Mouse (Mus musculus) gastrocnemius, postnatal 36 days (tissue): ENCODE data around the gene Ripor2. TPM values are rescaled to one million over a fixed set of nuclear protein-coding genes. Genes with fewer than 3 reads are reported as not detected.

Experiments
- DNase-seq, 2 experiments: peaks; one replicate each; pipeline ENCODE4 v3.0.0; 2022
- intact Hi-C: fragments of 180-260 bp; cut with DNase I; formaldehyde crosslinking; loops from one replicate; pipeline ENCODE4 v1.15.1; 2025
- long read RNA-seq, 2 experiments: library from polyadenylated mRNA; stranded (forward); transcript quantifications; one replicate each; pipeline ENCODE4 v2.0.0; 2021
- total RNA-seq, 2 experiments: library from RNA; stranded (reverse); gene quantifications; 2 replicates each; pipeline ENCODE4 v1.2.3; 2021

The Ripor2 gene
- total RNA-seq, result 1 to 10 TPM; 2.5 to 5.4 TPM
- long read RNA-seq, experiment 1, partial matches to known transcripts, result 0 of 2 reads
- long read RNA-seq, experiment 1, other reads (novel, unspliced or antisense), result 2 of 2 reads
- long read RNA-seq, experiment 2, partial matches to known transcripts, result 0 of 2 reads
- long read RNA-seq, experiment 2, other reads (novel, unspliced or antisense), result 2 of 2 reads

DNA sequence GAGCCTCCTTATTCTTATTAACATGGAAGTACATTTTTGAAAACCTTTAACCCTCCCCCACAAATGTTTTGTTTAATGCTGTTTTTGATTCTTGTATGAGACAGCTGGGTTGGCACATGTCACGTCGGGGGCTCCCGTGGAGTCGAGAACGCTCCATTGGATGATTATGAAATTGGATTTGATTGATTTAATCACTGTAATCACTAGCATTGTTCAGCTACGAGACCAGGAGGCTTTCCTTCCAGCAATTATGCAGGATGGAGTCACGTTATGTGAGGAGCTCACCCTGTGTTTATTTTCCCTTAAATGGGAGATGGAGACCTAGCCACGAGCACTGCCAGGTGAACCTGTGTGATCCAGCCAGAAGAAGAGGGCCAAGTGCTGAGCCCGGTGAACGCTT lies at the start of gene Ripor2:
Gene Ripor2 (plus strand): TSS at position 357 of the 400 bp plus-strand sequence.
- no peak for DNase-seq
- intact Hi-C loops, result no loop called here

DNA sequence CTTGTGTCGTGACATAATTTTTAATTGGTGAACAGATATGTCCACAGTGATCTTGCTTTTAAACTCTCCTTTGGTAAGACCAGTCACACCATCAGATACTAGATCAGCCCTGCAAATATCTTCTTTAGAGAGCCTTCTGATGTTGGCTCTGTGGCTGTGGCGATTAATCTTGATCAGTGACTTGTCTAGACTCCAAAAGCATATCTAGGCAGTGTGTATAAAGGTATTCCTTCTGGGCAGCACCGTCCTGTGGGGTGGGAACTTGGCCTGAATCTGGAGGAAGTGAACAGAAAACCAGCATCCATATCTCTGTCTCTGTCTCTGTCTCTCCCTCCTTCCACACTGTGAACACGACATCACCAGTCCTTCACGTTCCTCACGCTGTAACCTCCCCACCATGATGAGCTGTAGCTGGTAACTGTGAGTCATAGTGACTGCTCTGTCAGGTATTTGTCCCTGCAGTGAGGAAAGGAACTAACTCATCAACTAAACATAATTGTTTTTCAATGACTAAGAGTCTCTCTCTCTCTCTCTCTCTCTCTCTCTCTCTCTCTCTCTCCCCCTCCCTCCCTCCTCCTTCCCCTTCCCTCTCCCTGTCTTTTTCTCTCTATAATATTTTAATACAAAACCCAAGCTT lies 45.3 kb upstream of the Ripor2 start:
- intact Hi-C loops, result no loop called here
- no peak for DNase-seq

DNA sequence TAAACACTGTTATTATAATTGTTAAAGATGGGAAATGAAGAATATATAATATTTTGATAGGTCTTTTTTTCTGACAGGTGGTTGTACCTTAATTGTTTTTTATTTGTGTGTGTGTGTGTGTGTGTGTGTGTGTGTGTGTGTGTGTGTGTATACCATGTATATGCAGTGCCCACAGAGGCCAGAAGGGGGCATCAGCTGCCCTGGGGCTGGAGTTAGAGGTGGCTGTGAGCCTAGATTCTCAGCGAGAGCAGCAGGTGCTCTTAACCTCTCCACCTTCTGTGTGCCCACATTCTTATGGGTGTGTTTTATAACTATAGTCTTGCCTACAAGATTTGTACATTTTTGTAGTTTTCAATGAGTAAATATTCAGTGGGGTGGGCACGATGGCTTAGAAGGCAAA lies 44.0 kb upstream of the Ripor2 start:
- DNase-seq, result no peak

DNA sequence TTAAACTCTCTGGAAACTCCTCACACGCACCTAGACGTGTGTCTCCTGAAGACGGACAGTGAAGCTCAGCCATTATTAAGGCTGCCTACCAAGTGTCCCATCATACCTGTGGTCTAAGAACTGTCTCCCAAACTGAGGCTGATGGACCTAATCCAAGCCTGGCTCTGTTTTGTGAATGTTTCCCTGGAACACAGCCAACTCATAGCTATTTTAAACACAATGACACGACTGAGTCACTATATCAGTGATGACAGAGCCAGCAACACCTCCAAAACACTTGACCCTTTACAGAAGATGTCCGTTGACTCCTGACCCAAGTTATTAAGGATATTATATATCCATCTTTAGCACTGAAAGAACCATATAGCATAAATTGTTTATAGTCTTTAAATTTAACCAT lies 43.0 kb upstream of the Ripor2 start:
- DNase-seq, result no peak
- intact Hi-C loops, result no loop called here

More for the DNA sequence above, 44.0 kb upstream of the Ripor2 start:
- intact Hi-C loops, result no loop called here

GRCm38 (mm10) chr13:24545677-24546076 lies 36.3 kb upstream of the Ripor2 start:
- DNase-seq, result no peak
- intact Hi-C loops, result no loop called here

- DNase-seq, result no peak
- intact Hi-C loops, result no loop called here
These were observed 35.1 kb upstream of the Ripor2 start for GRCm38 (mm10) chr13:24546801-24547459.

- no peak for DNase-seq
- intact Hi-C loops, result no loop called here
These were observed 33.1 kb upstream of the Ripor2 start for GRCm38 (mm10) chr13:24548911-24549310.

DNA sequence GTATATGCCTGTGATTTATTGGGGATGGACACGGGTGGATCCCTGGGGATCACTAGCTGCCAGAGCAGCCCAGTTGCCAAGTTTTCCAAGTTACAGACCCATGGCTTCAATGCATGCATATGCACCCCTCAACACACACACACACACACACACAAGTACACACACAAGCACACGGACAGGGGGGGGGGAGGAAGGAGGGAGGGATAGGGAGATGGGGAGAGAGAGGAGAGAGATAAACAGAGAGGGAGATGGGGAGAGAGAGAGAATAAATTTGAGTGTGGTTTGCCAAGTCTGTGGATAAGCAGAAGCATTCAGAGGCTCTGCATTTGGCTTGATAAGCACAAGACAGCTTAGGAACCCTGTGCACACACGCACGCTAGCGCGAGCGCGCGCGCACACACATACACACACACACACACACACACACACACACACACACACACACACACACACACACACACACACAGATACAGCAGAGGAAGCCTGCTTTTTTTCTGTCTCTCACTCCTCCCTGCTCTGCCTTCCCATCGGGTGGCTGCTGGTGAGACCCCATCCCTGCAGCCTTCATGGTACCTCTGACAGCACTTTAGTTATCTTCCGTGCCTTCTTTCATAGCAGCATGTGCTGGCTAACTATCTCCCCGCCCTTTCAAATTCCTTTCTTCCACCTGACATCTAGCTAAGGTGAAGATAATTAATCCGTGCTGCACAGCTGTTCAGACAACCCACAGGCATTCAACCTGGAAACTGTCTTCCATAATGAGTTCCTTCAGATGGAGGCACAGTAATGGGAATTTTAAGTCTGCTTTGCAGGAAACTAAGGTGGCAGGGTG lies 30.7 kb upstream of the Ripor2 start:
- DNase-seq, result no peak
- intact Hi-C loops, result no loop called here

- intact Hi-C loops, result no loop called here
- no peak for DNase-seq
These were observed 29.9 kb upstream of the Ripor2 start for GRCm38 (mm10) chr13:24552039-24552438.

DNA sequence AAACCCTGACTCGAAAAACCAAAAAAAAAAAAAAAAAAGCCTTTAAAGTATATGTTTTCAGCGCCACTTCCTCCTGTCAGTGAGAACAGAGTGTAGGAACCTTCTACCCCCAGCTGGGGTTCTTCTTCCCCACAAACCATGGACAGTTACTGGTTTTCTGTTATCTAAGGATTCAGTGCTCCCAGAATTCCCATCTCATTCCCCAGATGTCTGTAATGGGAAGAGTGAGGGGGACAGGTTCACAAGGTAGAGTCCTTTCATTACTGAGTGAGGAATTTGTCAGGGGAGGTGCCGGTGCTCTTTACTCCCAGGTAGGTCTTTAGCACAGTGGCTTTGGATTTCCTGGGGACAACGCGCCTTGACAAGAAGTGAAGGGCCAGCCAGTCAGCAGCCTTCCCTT lies 20.6 kb upstream of the Ripor2 start:
- intact Hi-C loops, result no loop called here

GRCm38 (mm10) chr13:24564706-24565105 lies 17.3 kb upstream of the Ripor2 start:
- intact Hi-C loops, result no loop called here
- DNase-seq, result no peak

More for the DNA sequence above, 20.6 kb upstream of the Ripor2 start:
- no peak for DNase-seq

DNA sequence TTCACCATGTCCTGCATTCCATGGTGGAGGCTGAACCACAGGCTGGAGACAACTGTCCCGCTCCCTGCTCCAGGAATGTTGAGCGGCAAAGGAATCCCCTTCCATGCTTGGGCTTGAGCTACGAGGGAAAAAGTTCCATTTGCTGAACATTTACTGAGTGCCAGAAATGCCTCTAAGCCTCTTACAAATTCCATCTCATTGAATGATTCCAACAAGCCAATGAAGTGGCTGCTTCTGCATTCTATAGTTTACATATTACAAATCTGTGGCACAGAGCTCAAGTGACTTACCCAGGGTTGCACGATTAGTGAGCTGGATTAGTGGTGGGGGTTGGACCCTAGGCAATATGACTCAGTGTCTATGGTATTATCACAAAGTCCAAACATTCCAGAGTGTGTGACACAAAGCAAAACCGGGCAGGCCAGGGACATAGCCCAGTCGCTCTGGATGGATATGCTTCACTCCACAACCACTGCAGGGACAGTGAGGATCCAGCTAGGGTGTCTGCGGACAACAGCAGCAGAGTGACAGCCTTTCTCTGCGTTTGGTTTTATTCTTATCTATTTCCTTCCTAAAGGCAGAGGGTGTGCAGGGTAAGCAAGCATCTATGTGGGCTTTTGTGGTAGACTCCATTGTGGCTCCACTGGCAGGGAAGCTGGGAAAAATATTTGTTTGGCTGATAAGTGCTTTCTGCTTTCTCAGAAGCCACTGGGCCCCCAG lies 16.6 kb upstream of the Ripor2 start:
- intact Hi-C loops, result no loop called here
- no peak for DNase-seq

- intact Hi-C loops, result no loop called here
- DNase-seq, result no peak
These were observed 16.1 kb upstream of the Ripor2 start for GRCm38 (mm10) chr13:24565950-24566320.

- intact Hi-C loops, result no loop called here
- DNase-seq, result no peak
These were observed 14.7 kb upstream of the Ripor2 start for GRCm38 (mm10) chr13:24567176-24567811.

DNA sequence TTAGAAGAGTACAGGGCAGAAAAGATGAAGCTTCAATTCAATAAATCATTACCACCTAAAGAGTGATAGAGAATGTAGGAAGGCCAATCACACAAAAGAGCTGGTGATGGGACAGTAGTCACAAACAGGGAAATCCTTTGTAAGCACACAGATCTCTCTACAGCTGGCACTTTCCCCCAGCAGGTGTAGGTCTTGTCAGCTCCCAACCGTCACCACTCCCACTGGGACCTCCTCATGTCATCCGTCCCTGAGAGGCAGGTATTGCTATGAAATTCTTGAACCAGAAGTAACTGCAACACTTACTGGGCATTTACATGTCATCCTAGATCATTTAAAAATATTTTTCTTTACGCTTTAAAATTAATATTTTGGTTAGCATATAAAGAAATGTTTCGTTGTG lies 12.9 kb upstream of the Ripor2 start:
- intact Hi-C loops, result no loop called here
- DNase-seq, result no peak

GRCm38 (mm10) chr13:24570716-24571115 lies 11.3 kb upstream of the Ripor2 start:
- intact Hi-C loops, result no loop called here
- DNase-seq, result no peak

DNA sequence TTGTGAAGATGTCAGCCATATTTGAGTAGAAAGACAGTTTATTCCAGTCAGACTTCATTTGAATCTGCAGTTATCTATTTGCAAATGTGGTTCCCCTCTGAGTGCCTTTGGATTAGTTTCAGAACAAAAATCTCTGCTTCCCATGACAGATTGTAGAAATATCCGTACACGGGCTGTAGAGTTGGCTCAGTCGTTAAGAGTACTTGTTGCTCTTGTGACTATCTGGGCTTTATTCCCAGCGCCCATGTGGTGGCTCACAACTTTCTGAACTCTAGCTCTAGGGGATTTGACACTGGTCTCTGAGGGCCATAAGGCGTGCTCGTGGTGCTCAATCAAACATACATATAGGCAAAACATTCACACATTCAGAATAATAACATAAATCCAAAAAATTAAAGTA lies 10.1 kb upstream of the Ripor2 start:
- intact Hi-C loops, result no loop called here
- no peak for DNase-seq

DNA sequence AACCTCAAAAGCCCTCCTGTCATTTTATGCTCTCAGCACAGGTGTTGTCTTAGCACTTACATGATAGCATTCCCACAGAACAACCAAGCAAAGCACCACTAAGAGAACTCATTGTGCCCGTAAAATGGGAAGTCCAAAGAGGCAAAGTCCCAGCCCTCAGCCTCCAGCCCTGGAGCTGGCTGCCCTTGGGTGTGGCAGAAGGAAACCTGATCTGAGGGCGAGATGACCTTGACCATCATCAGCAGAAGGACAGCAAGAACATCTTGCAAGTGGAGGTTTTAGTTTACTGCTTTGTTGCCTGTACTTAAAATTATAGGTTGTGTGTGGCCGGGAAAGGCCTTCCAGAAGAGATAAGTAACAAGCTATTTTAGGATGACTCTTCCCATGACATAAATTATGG lies 6.9 kb upstream of the Ripor2 start:
- DNase-seq, result no peak
- intact Hi-C loops, result no loop called here

GRCm38 (mm10) chr13:24576338-24577119 lies 5.5 kb upstream of the Ripor2 start:
- DNase-seq, result no peak
- intact Hi-C loops, result no loop called here
